Mouse (Mus musculus): ENCODE data around the gene Zpbp2. TPM values are rescaled to one million over a fixed set of nuclear protein-coding genes. Genes with fewer than 3 reads are reported as not detected.

The Zpbp2 gene
- polyA plus RNA-seq, 1 experiment = not detected

- 62% methylated on average over 5 of the region's 5 CpGs for WGBS
- Histone ChIP-seq H3K27ac (ENCODE audit: insufficient read depth, low read depth, low read length) (no peak overlapping the region), H3K4me1 (ENCODE audit: control insufficient read depth, insufficient read depth, low read length) (no peaks in the 10 kb centered on the region), H3K4me3 (ENCODE audit: insufficient read depth, low read depth, low read length) (no peak overlapping the region)
- no peak for TF ChIP-seq POLR2A (IDR thresholded peaks at IDR 0.05; ENCODE audit: insufficient read depth, low read depth, low read length)
- TF ChIP-seq CTCF (IDR thresholded peaks at IDR 0.05; ENCODE audit: insufficient read depth, low read depth, low read length) = no peak
Observed at GRCm38 (mm10) chr11:98577776-98578175, 26.9 kb downstream of the Zpbp2 start.

GRCm38 (mm10) chr11:98580301-98581121 is 29.6 kb downstream of the Zpbp2 start:
- no peak overlapping the region for H3K27ac ChIP-seq (ENCODE audit: insufficient read depth, low read depth, low read length)
- no peak for TF ChIP-seq CTCF (IDR thresholded peaks at IDR 0.05; ENCODE audit: insufficient read depth, low read depth, low read length)
- TF ChIP-seq POLR2A (IDR thresholded peaks at IDR 0.05; ENCODE audit: insufficient read depth, low read depth, low read length) = no peak
- WGBS = 71% methylated on average over 16 of the region's 16 CpGs
- H3K4me3 ChIP-seq (ENCODE audit: insufficient read depth, low read depth, low read length) = no peak overlapping the region
- H3K4me1 ChIP-seq (ENCODE audit: control insufficient read depth, insufficient read depth, low read length) = peaks cover 10% of the 10 kb centered on the region

GRCm38 (mm10) chr11:98581286-98582029 is 30.6 kb downstream of the Zpbp2 start:
- TF ChIP-seq POLR2A (IDR thresholded peaks at IDR 0.05; ENCODE audit: insufficient read depth, low read depth, low read length) (no peak), CTCF (IDR thresholded peaks at IDR 0.05; ENCODE audit: insufficient read depth, low read depth, low read length) (no peak)
- H3K27ac ChIP-seq (ENCODE audit: insufficient read depth, low read depth, low read length) = no peak overlapping the region
- no peak overlapping the region for H3K4me3 ChIP-seq (ENCODE audit: insufficient read depth, low read depth, low read length)
- 63% methylated on average over 17 of the region's 17 CpGs for WGBS
- H3K4me1 ChIP-seq (ENCODE audit: control insufficient read depth, insufficient read depth, low read length) = peaks cover 14% of the 10 kb centered on the region

GRCm38 (mm10) chr11:98582030-98582388 is 31.1 kb downstream of the Zpbp2 start:
- 81% methylated on average over 8 of the region's 8 CpGs for WGBS
- no peak overlapping the region for H3K4me3 ChIP-seq (ENCODE audit: insufficient read depth, low read depth, low read length)
- TF ChIP-seq CTCF (IDR thresholded peaks at IDR 0.05; ENCODE audit: insufficient read depth, low read depth, low read length) (no peak), POLR2A (IDR thresholded peaks at IDR 0.05; ENCODE audit: insufficient read depth, low read depth, low read length) (no peak)
- peaks cover 14% of the 10 kb centered on the region for H3K4me1 ChIP-seq (ENCODE audit: control insufficient read depth, insufficient read depth, low read length)
- H3K27ac ChIP-seq (ENCODE audit: insufficient read depth, low read depth, low read length) = no peak overlapping the region

- no peak overlapping the region for H3K4me3 ChIP-seq (ENCODE audit: insufficient read depth, low read depth, low read length)
- 89% methylated on average over 12 of the region's 12 CpGs for WGBS
- no peak overlapping the region for H3K27ac ChIP-seq (ENCODE audit: insufficient read depth, low read depth, low read length)
- peaks cover 17% of the 10 kb centered on the region for H3K4me1 ChIP-seq (ENCODE audit: control insufficient read depth, insufficient read depth, low read length)
- TF ChIP-seq POLR2A (IDR thresholded peaks at IDR 0.05; ENCODE audit: insufficient read depth, low read depth, low read length) (no peak), CTCF (IDR thresholded peaks at IDR 0.05; ENCODE audit: insufficient read depth, low read depth, low read length) (no peak)
Observed at GRCm38 (mm10) chr11:98582551-98583264, 31.8 kb downstream of the Zpbp2 start.

- 88% methylated on average over 3 of the region's 3 CpGs for WGBS
- TF ChIP-seq POLR2A (IDR thresholded peaks at IDR 0.05; ENCODE audit: insufficient read depth, low read depth, low read length) = no peak
- no peak for TF ChIP-seq CTCF (IDR thresholded peaks at IDR 0.05; ENCODE audit: insufficient read depth, low read depth, low read length)
- H3K4me1 ChIP-seq (ENCODE audit: control insufficient read depth, insufficient read depth, low read length) = peaks cover 19% of the 10 kb centered on the region
- no peak overlapping the region for H3K27ac ChIP-seq (ENCODE audit: insufficient read depth, low read depth, low read length)
- no peak overlapping the region for H3K4me3 ChIP-seq (ENCODE audit: insufficient read depth, low read depth, low read length)
Observed at GRCm38 (mm10) chr11:98583265-98583552, 32.3 kb downstream of the Zpbp2 start.

GRCm38 (mm10) chr11:98583571-98583970 is 32.7 kb downstream of the Zpbp2 start:
- TF ChIP-seq POLR2A (IDR thresholded peaks at IDR 0.05; ENCODE audit: insufficient read depth, low read depth, low read length) = no peak
- TF ChIP-seq CTCF (IDR thresholded peaks at IDR 0.05; ENCODE audit: insufficient read depth, low read depth, low read length) = no peak
- Histone ChIP-seq H3K4me1 (ENCODE audit: control insufficient read depth, insufficient read depth, low read length) (peaks cover 22% of the 10 kb centered on the region), H3K27ac (ENCODE audit: insufficient read depth, low read depth, low read length) (no peak overlapping the region), H3K4me3 (ENCODE audit: insufficient read depth, low read depth, low read length) (no peak overlapping the region)
- WGBS = 48% methylated on average over 3 of the region's 3 CpGs

- Histone ChIP-seq H3K4me3 (ENCODE audit: insufficient read depth, low read depth, low read length) (no peak overlapping the region), H3K4me1 (ENCODE audit: control insufficient read depth, insufficient read depth, low read length) (peaks cover 22% of the 10 kb centered on the region), H3K27ac (ENCODE audit: insufficient read depth, low read depth, low read length) (no peak overlapping the region)
- TF ChIP-seq CTCF (IDR thresholded peaks at IDR 0.05; ENCODE audit: insufficient read depth, low read depth, low read length) = no peak
- no peak for TF ChIP-seq POLR2A (IDR thresholded peaks at IDR 0.05; ENCODE audit: insufficient read depth, low read depth, low read length)
- 74% methylated on average over 1 of the region's 1 CpGs for WGBS
Observed at GRCm38 (mm10) chr11:98584146-98584545, 33.2 kb downstream of the Zpbp2 start.
